Mouse (Mus musculus): ENCODE measurements at regions not wholly inside any gene's neighbourhood (a gene's known extent, or its start where the extent isn't known, plus 50 kb on each side); places are given as distances from the start of the nearest gene placed in this dataset.
A peak's percentile ranks its signal among the peaks of the same experiment; 100 is the strongest.

DNA sequence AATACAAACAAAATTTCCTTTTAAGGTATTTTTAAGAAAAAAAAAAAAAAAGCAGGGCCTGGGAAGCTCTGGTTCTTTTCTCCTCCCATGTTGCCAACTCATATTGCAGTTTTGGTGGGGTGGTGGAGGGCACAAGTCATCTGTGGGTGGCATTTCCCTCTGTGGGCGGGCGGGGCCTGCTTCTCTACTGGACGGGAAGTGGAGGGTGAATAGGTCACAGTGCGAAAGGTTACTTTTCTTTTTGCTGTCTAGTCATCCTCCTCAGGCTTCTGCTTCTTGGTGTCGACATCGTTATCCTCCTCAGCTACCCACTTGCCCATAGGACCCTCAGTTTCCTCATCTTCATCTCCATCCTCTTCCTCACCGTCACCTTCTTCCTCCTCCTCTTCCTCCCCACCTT is 55.3 kb upstream of the Plcb1 start:
- DNase-seq, result peak; percentile 77

- DNase-seq, result peak; percentile 66
Observed at GRCm38 (mm10) chr2:134726713-134727112, 59.2 kb upstream of the Plcb1 start.

DNA sequence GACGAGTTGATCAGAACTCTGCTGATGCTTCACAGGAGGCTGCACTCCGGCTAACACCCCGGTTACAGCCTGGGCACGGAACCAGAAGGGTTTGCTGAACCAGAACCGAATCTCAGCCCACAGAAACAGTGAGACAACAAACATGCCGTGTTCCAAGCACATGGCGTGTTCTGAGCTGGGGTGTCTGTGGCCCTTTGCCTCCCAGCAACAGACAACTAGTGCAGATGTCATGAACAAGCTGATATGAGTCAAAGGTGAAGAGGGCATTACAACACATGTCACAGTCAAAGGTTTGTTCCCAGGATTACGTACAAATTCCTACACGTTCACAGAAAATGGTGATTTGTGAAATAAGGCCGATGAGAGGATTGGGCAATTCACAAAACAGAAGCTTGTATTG is 61.8 kb upstream of the Plcb1 start:
- DNase-seq, result no peak

DNA sequence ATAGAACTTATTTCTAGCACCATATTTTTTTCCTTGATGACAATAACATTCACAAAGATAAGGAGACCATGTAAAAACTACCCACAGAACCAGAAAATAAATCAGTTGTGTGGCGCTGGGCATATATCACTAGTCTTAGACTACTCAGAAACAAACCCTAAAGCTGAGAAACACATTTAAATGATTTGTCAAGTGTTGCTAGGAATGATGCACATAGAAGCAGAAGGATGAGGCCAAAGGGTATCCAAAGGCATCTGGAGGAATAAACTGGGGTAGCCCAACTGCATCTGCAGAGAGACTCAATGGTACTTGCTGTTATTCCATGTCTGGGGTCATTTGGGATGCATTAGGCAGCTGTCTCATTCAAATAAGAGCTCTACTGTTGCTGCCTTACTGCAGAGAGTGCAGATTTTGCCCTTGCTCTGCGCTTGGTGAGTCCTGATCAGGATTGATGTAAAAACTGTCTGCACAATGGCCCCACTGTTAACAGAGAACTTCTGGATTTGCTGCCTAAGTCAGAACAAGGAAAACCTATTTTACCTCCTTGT is 68.0 kb upstream of the Plcb1 start:
- DNase-seq, result no peak

GRCm38 (mm10) chr2:134716531-134716930 is 69.3 kb upstream of the Plcb1 start:
- no peak for DNase-seq

- DNase-seq, result no peak
Observed at GRCm38 (mm10) chr2:134714001-134714400, 70.1 kb upstream of the Tmx4 start.

DNA sequence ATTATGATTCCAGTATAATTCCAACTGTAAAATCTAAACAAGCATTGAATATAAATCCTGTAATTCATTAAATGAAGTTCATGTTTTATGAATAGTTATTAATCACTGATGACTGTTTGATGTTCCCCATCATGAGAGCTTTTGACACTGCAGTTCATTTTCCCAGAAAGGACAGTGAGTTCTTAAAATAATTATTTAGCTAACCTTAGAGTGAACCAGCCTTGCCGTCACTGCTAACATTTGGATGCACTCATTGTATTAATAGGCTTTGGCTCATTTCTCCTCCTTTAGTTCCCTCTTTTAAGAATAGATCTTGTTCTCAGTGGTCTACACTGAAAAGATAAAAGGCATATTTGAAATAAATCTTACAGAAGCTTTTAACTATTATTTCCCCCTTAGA is 64.8 kb upstream of the Tmx4 start:
- DNase-seq, result no peak

DNA sequence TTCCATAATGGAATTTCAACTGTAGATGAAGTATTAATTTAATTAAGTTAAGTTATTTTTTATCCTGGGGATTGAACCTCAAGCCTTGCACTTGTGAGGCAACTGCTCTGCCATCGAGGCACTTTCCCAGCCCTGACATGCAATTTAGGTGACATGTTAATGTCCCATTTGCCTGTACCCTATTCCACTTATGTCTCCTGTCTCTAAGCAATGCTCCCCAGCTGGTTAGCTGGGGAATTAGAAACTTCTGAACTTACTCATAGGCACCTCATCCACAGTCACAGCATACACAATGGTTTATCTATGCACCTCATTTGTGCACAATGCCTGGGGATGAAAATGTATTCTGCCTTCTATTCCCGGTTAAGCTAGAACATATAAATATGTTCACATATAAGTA is 59.1 kb upstream of the Tmx4 start:
- peak; percentile 50 for DNase-seq

DNA sequence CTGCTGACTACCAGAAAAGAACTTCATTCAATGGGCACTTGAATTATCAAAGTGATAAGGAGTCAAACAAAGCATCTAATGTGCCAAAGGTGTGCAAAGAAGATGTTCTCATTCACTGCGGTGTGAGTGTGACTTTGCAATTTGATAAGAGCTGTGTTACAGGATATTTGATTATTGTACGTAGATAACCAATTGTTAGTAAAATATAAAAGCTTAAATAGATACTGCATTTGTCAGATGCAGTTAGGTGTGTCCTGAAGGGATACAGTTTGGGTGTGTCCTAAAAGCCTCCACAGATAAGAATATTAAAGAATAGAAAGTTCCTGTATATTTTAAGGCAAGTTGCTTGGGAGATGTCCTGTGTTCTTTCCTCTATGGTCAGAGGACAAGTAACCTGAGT is 53.5 kb upstream of the Tmx4 start:
- peak; percentile 1 for DNase-seq

- peak; percentile 35 for DNase-seq
Observed at GRCm38 (mm10) chr2:134696394-134696793, 52.4 kb upstream of the Tmx4 start.

Measured in heart, adult 11 months (tissue).